Mouse (Mus musculus): ENCODE results near the gene Ceacam16.

Gene Ceacam16

GRCm38 (mm10) chr7:19861199-19861598 lies at the start of gene Ceacam16:
TSS of gene Ceacam16 (minus strand) at chr7:19861299.
- no peak for DNase-seq (ENCODE audit: low read depth, low spot score)

GRCm38 (mm10) chr7:19910421-19911291 lies 49.6 kb upstream of the Ceacam16 start:
- DNase-seq (ENCODE audit: low read depth, low spot score): no peak

- peak; percentile 71 for DNase-seq (ENCODE audit: low read depth, low spot score)
Measured at GRCm38 (mm10) chr7:19889881-19890280, 28.8 kb upstream of the Ceacam16 start.

GRCm38 (mm10) chr7:19887849-19888248 lies 26.8 kb upstream of the Ceacam16 start, which contains the start of gene Ceacam19:
TSS of gene Ceacam19 (minus strand) at chr7:19887965.
- no peak for DNase-seq (ENCODE audit: low read depth, low spot score)

GRCm38 (mm10) chr7:19880754-19881153 lies 19.7 kb upstream of the Ceacam16 start:
- DNase-seq (ENCODE audit: low read depth, low spot score): no peak

GRCm38 (mm10) chr7:19876781-19877425 lies 15.8 kb upstream of the Ceacam16 start:
- DNase-seq (ENCODE audit: low read depth, low spot score): peak; percentile 61

- peak; percentile 47 for DNase-seq (ENCODE audit: low read depth, low spot score)
Measured at GRCm38 (mm10) chr7:19875948-19876682, 15.0 kb upstream of the Ceacam16 start.

GRCm38 (mm10) chr7:19871943-19872601 lies 11.0 kb upstream of the Ceacam16 start:
- no peak for DNase-seq (ENCODE audit: low read depth, low spot score)

GRCm38 (mm10) chr7:19871137-19871621 lies 10.1 kb upstream of the Ceacam16 start:
- no peak for DNase-seq (ENCODE audit: low read depth, low spot score)

GRCm38 (mm10) chr7:19867751-19868399 lies 6.8 kb upstream of the Ceacam16 start:
- DNase-seq (ENCODE audit: low read depth, low spot score): no peak

GRCm38 (mm10) chr7:19866490-19866889 lies 5.4 kb upstream of the Ceacam16 start:
- no peak for DNase-seq (ENCODE audit: low read depth, low spot score)

- no peak for DNase-seq (ENCODE audit: low read depth, low spot score)
Measured at GRCm38 (mm10) chr7:19865246-19866036, 4.3 kb upstream of the Ceacam16 start.

GRCm38 (mm10) chr7:19864241-19864640 lies 3.1 kb upstream of the Ceacam16 start:
- DNase-seq (ENCODE audit: low read depth, low spot score): no peak

- no peak for DNase-seq (ENCODE audit: low read depth, low spot score)
Measured at GRCm38 (mm10) chr7:19859740-19860139, 1.4 kb downstream of the Ceacam16 start.

- no peak for DNase-seq (ENCODE audit: low read depth, low spot score)
Measured at GRCm38 (mm10) chr7:19856283-19856682, 4.8 kb downstream of the Ceacam16 start.

GRCm38 (mm10) chr7:19855663-19856062 lies 5.4 kb downstream of the Ceacam16 start:
- DNase-seq (ENCODE audit: low read depth, low spot score): no peak

- DNase-seq (ENCODE audit: low read depth, low spot score): no peak
Measured at GRCm38 (mm10) chr7:19853526-19853925, 7.6 kb downstream of the Ceacam16 start.

GRCm38 (mm10) chr7:19851858-19852570 lies 9.1 kb downstream of the Ceacam16 start, which contains the start of gene Gm19345:
TSS of gene Gm19345 (plus strand) at chr7:19852003.
- DNase-seq (ENCODE audit: low read depth, low spot score): no peak

- DNase-seq (ENCODE audit: low read depth, low spot score): no peak
Measured at GRCm38 (mm10) chr7:19844521-19845171, 16.5 kb downstream of the Ceacam16 start.

Data from WW6 (cell line).